Mouse (Mus musculus) neural tube, embryonic 14.5 days (tissue): Measurements from ENCODE around the gene Wdr93. TPM values are rescaled to one million over a fixed set of nuclear protein-coding genes. Genes with fewer than 3 reads are reported as not detected.

Source experiments
- ATAC-seq: fragments of 200-750 bp; cut with Nextera tagmentation; 2 replicates; pipeline ENCODE4 v1.8.0; 2017; ENCODE audit warnings: low read depth, mild to moderate bottlenecking, moderate TSS enrichment, moderate library complexity
- H3K27ac ChIP-seq: fragments of 300-500 bp; sonication (generic); 2 replicates; pipeline ENCODE4 v1.5.1; 2014; ENCODE audit warnings: low read depth, mild to moderate bottlenecking, control low read depth, low read length, moderate library complexity, mixed read lengths
- H3K27me3 ChIP-seq: fragments of 300-500 bp; sonication (generic); 2 replicates; pipeline ENCODE4 v1.6.1; 2014; ENCODE audit warnings: low read length; ENCODE audit not compliant: control insufficient read depth, insufficient read depth
- H3K36me3 ChIP-seq: fragments of 300-500 bp; sonication (generic); 2 replicates; pipeline ENCODE4 v1.6.1; 2014; ENCODE audit warnings: low read length, mixed read lengths; ENCODE audit not compliant: control insufficient read depth, insufficient read depth
- H3K4me1 ChIP-seq: fragments of 300-500 bp; sonication (generic); 2 replicates; pipeline ENCODE4 v1.6.1; 2014; ENCODE audit warnings: low read length; ENCODE audit not compliant: control insufficient read depth, insufficient read depth
- H3K4me2 ChIP-seq: fragments of 300-500 bp; sonication (generic); 2 replicates; pipeline ENCODE4 v1.6.1; 2014; ENCODE audit warnings: mild to moderate bottlenecking, low read depth, low read length, control low read depth
- H3K4me3 ChIP-seq: fragments of 300-500 bp; sonication (generic); 2 replicates; pipeline ENCODE4 v1.5.1; 2014; ENCODE audit warnings: low read depth, low read length, control low read depth, mixed read lengths
- H3K9ac ChIP-seq: fragments of 300-500 bp; sonication (generic); replicated peaks from 2 replicates; pipeline ENCODE4 v1.6.1; 2014; ENCODE audit warnings: low read depth, mild to moderate bottlenecking, control low read depth, low read length, mixed read lengths
- H3K9me3 ChIP-seq: fragments of 300-500 bp; sonication (generic); 2 replicates; pipeline ENCODE4 v1.6.1; 2016; ENCODE audit warnings: low read length; ENCODE audit not compliant: control insufficient read depth
- WGBS: fragments of 180-500 bp; shearing (Covaris S2); extraction: QIAGEN DNeasy Blood & Tissue Kit; methylation state at CpG from one replicate; pipeline ENCODE4 v1.1.7; 2014; 5-methylcytosine and 5-hydroxymethylcytosine counted together
- polyA plus RNA-seq: library from polyadenylated mRNA; unstranded; fragments of >200 nt; fragmentation: Nextera tagmentation; extraction: Ambion mirVana; gene quantifications from 2 replicates; pipeline ENCODE4 v1.2.1, GENCODE M21; 2014

Wdr93 gene
- polyA plus RNA-seq, 1 experiment from 2014 or later: 0.08 TPM

DNA sequence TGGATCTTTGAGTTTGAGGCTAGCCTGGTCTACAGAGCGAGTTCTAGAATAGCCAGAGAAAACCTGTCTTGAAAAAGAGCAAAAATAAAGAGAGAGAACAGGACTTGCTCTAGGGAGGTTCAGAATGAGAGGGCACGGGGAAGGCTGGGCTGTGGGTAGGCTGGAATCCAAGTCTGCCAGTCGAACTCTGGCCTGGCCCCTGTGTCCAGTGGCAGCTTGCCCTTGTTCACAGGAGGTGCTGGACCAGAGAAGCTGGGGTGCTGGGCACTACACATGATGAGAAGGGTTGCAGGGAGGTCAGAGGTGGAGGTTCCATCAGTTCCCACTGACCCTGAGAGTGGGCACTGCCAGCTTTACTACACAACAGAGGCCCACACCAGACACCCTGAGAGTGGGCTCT lies 85.4 kb downstream of the Wdr93 start:
- Histone ChIP-seq H3K9me3 (no peaks in the 10 kb centered on the region), H3K9ac (no peak overlapping the region), H3K4me2 (no peak overlapping the region), H3K27me3 (no peaks in the 10 kb centered on the region), H3K4me1 (no peaks in the 10 kb centered on the region), H3K4me3 (no peak overlapping the region), H3K27ac (no peak overlapping the region), H3K36me3 (no peaks in the 10 kb centered on the region)
- no peak for ATAC-seq
- 75% methylated on average over 3 of the region's 3 CpGs for WGBS

DNA sequence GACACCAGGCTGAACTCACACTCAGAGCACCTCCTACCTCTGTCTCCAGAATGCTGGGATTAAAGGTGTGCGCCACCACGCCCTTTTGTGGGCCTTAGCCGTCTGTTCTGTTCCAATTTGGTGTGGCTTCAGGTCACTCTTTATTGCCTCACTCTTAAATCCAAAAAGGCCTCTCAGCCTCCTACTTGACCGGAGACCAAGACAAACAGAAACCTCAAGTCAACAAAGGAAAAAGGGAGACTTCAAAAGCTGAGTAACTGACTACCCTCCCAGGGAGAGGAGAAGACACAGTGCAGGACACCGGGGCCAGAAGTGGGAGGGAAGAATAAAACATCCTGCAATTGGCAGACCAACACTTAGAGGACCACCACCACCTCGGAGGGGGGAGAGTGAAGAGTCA lies 88.2 kb downstream of the Wdr93 start:
- Histone ChIP-seq H3K4me3 (no peak overlapping the region), H3K9ac (no peak overlapping the region), H3K4me1 (no peaks in the 10 kb centered on the region), H3K27me3 (no peaks in the 10 kb centered on the region), H3K9me3 (no peaks in the 10 kb centered on the region), H3K36me3 (no peaks in the 10 kb centered on the region), H3K27ac (no peak overlapping the region), H3K4me2 (no peak overlapping the region)
- no peak for ATAC-seq
- WGBS: 64% methylated on average over 6 of the region's 6 CpGs

GRCm38 (mm10) chr7:79831585-79831984 lies 88.6 kb downstream of the Wdr93 start:
- Histone ChIP-seq H3K4me2 (no peak overlapping the region), H3K4me1 (no peaks in the 10 kb centered on the region), H3K27ac (no peak overlapping the region), H3K36me3 (no peaks in the 10 kb centered on the region), H3K9ac (no peak overlapping the region), H3K9me3 (no peaks in the 10 kb centered on the region), H3K27me3 (no peaks in the 10 kb centered on the region), H3K4me3 (no peak overlapping the region)
- 71% methylated on average over 6 of the region's 6 CpGs for WGBS
- ATAC-seq: no peak

GRCm38 (mm10) chr7:79832980-79833379 lies 90.0 kb downstream of the Wdr93 start:
- no peak for ATAC-seq
- Histone ChIP-seq H3K9me3 (no peaks in the 10 kb centered on the region), H3K9ac (no peak overlapping the region), H3K27me3 (no peaks in the 10 kb centered on the region), H3K4me1 (no peaks in the 10 kb centered on the region), H3K27ac (no peak overlapping the region), H3K36me3 (no peaks in the 10 kb centered on the region), H3K4me2 (no peak overlapping the region), H3K4me3 (no peak overlapping the region)

DNA sequence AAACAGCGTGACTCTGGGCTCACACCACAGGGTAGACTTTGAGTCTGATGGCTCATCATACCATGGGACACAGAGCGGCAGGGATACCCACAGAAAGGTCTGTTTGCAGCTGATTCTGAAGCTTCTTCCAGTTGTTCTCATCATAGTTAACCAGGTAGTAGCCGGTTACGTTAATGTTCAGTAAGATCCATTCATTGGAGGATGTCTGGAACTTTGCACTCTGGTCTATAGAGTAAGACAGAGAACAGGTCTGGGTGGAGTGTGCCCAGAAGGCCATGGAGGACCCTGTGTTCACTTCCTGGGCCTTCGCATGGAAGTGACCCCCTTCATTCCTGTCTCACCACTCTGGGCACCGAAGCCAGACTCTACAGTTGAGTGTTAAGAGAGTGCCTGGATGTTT lies 92.2 kb downstream of the Wdr93 start:
- Histone ChIP-seq H3K27ac (no peak overlapping the region), H3K4me1 (no peaks in the 10 kb centered on the region), H3K4me2 (no peak overlapping the region), H3K4me3 (no peak overlapping the region), H3K27me3 (no peaks in the 10 kb centered on the region), H3K36me3 (no peaks in the 10 kb centered on the region), H3K9me3 (no peaks in the 10 kb centered on the region), H3K9ac (no peak overlapping the region)
- WGBS: 92% methylated on average over 6 of the region's 6 CpGs
- ATAC-seq: no peak

Other genes starting within 250 kb of the Wdr93 start
- gene Rhcg, start 125.5 kb upstream of the Wdr93 start, polyA plus RNA-seq: 3.9 and 4.0 TPM in 2 replicates
- 0.98 and 1.4 TPM in 2 replicates for gene Ticrr, start 83.0 kb upstream of the Wdr93 start, polyA plus RNA-seq
- 1.3 and 2.3 TPM in 2 replicates for gene Kif7, start 27.4 kb upstream of the Wdr93 start, polyA plus RNA-seq
- 0.17 TPM in 1 of 2 replicates, not detected in the other for gene Plin1, start 10.3 kb upstream of the Wdr93 start, polyA plus RNA-seq
- 13.4 and 16.2 TPM in 2 replicates for gene Pex11a, start within 50 bp of the Wdr93 start, polyA plus RNA-seq
- not detected in 2 replicates for gene Mesp1, start 50.6 kb downstream of the Wdr93 start, polyA plus RNA-seq
- gene Mesp2, start 67.6 kb downstream of the Wdr93 start, polyA plus RNA-seq: 0.71 and 1.2 TPM in 2 replicates
- 0.95 and 7.2 TPM in 2 replicates for gene Anpep, start 117.9 kb downstream of the Wdr93 start, polyA plus RNA-seq
- 42.0 and 48.8 TPM in 2 replicates for gene Ap3s2, start 177.5 kb downstream of the Wdr93 start, polyA plus RNA-seq
- gene Arpin, start 192.2 kb downstream of the Wdr93 start, polyA plus RNA-seq: 18.9 and 20.1 TPM in 2 replicates